Mouse (Mus musculus): ENCODE results near the gene Gm20388.

Gm20388 gene

DNA sequence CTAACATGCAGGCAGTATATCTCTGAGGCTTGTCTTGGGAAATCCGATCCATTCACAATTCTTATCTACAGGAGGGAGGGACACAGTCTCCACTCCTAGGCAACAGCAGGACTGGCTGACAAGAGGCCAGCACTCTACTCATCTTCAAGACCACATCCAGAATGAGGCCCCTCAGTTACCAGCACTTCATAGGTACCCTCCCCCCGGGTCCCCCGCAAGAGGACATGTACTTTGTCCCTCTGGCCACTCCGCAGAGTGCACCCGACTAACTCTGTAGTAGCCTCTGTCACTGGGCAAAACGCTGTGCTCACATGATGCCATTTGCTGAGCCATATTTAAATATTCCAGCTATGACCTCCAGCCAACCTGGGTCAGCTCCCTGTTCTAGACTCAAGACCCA, 1887.8 kb downstream of the Gm20388 start:
- no peak for DNase-seq (ENCODE audit: low read depth)

DNA sequence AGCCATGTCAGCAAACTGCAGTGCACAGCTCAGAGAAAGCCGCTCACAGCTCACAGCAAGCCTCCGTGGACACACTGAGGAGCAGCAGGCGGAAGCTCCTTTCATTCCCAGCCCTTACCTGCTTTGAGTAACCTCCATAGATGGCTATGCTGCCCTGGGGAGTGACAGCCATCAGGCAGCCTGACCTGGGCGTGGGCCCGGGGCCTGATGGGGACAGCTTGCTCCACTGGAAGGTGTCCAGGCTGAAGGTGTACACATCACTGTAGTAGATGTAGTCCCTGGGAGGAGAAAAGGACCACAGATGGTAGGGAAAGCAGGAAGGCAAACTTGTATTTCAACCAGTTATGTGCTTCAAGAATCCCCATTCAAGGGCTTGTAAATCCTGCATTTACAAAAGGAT, 1894.2 kb downstream of the Gm20388 start:
- no peak for DNase-seq (ENCODE audit: low read depth)

DNA sequence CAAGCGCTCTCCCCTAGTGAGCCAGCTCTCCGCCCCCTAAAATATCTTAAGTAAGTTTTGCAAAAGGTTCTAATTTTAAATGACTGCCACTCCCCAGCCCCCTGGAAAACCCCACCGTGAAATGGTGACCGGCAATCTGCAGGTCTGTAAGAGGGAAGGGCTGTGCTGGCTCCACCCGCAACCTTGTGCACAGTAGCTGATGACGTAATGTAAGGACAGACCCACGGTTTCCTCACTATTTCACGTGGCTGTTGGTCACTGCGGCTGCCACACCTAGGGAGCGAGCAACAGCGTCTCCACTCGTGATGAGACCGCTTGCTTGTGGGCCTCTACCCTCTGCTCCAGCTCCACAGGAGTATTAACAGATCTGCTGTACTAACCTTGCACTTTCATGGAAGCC, 1895.5 kb downstream of the Gm20388 start:
- no peak for DNase-seq (ENCODE audit: low read depth)

DNA sequence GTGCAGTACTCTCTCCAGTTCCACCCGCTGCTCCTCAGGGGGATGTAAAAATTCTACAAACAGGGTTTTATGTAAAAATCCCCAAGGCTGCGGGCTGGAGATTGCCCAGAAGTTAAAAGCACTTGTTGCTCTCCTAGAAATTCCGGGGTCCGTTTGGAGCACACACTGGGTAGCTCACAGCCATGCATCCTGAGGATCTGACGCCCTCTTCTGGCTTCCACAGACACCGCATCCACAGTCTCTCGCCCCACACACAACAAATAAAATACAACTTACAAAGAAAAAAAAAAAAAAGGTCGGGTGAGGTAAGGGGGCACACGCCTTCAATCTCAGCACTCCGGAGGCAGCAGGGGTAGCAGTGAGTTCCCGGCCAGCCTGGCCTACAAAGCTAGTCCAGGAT, 1897.4 kb downstream of the Gm20388 start:
- DNase-seq (ENCODE audit: low read depth), result peak; percentile 22

DNA sequence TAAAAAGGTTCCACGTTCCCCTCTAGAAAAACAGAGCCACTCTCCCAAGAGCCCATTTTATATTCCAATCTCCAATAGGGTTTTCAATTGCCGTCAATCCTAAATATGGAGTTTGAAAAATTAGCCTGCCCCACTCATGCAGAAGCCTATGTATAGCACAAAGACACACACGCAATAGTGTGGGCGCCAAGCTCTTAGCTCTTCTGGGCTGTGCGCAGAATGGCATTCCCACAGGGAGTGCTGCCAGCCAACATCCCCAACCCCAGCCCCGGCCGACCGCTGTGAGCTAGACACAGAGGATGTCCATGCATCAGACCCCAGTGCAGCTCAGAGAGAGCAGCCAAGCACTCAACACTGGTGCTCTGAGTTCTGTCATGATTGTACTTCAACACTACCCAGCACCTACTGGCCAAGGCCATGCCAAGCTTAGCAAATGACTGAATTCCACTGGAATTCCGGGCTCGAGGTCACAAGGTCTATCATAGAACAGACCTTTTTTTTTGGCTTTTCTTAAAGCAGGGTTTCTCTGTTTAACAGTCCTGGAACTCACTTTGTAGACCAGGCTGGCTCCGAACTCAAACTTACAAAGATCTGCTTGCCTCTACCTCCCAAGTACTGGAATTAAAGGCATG, 1899.0 kb downstream of the Gm20388 start:
- no peak for DNase-seq (ENCODE audit: low read depth)

DNA sequence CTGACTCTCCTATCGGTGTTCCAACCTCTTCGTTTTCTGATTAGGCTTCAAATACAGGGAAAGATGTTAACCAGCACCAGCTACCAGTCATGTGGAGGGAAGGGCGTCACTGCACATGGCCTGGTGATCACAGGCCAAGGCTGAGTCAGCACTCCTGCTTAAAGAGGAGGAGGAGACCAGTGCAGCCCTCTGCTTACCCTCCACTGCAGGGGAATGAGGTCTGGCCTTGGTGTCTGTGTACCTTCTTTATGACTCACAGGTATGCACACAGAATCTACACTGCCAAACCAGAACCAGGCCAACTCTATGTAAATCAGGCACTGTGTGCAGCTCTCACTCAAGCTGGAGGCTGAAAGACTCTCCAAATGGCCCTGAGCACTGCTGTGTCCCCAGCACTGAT, 1900.9 kb downstream of the Gm20388 start:
- no peak for DNase-seq (ENCODE audit: low read depth)

DNA sequence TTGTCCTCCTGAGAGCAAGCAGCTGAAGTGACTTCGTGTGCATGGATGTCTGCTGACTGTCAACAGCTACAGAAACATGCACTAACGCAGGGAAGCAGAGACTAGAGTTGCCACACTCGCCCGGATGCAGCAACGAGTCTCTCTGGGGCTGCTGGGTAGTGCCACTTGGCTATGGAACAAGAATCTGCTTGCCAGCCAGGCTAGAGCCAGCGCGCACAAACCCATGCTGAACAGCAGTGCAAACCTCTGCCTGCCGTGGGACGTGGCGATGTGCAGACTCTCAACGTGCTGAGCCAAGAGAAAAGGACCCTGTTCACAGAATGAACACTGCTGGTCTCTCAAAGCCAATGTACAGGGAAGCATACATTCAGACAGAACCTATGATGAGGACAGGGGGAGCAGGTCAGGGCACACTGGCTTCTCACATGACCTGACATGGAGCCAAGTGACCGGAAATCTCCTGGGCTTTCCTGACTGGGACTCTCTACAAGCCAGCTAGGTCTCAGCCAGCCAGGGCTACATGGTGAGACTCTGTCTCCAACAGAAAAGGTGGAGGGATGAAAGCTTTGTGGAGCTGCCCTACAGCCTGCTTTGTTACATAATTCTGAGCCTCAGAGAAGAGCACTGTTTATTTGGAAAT, 1901.4 kb downstream of the Gm20388 start:
- no peak for DNase-seq (ENCODE audit: low read depth)

DNA sequence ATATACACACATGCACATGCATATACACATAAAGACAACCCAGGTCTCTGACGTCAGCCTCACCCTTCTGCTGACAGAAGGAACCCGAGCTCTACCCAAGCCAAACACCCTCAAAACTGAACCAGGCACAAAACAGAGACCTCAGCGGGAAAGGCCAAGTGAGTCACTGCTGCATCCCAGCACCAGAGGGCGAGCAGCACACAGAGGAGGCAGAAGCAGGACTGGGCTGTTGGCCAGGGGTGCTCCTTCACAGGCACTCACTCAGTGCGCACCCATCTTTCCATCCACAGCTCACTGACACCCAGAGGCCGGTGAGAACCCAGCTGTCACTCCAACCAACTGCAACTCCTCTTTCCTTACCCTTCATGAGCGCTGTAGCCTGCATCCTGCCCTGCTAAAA, 1907.6 kb downstream of the Gm20388 start:
- peak; percentile 65 for DNase-seq (ENCODE audit: low read depth)

DNA sequence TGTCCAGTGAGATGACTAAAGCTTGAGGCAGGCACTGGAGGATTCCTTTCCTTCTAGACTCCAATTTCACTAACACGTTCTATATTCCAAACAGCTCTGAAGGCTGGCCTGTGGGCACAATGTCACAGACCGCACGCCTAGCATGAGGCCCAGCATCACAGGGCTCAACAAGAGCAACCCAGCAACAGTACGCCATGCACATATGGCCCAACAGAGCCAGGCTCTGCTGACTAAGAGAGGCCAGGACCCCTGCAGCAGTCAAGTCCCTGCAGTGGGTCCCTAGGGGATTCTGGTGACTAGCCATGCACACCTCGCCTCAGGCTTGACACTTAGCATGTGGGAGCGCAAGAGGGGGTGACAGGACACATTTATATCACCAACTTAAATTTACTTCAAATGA, 1910.2 kb downstream of the Gm20388 start:
- DNase-seq (ENCODE audit: low read depth), result no peak

DNA sequence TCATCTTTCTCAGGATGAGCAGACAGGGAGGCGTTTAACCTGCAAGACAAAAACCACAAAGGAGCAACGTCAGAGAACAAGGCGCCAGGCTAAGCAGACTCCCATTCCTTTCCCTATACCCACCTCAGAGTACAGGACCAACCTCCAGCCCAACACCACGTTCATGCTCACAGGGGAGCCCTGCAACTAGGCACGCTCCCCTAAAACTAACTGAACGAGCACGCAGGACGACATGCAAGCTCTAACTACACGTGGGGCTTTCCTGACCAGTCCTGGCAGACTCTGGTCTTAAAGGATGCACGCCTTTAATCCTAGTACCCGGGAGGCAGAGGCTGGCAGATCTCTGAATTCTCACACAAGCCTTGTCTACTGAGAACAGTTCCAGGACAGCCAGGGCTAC, 1910.7 kb downstream of the Gm20388 start:
- no peak for DNase-seq (ENCODE audit: low read depth)

DNA sequence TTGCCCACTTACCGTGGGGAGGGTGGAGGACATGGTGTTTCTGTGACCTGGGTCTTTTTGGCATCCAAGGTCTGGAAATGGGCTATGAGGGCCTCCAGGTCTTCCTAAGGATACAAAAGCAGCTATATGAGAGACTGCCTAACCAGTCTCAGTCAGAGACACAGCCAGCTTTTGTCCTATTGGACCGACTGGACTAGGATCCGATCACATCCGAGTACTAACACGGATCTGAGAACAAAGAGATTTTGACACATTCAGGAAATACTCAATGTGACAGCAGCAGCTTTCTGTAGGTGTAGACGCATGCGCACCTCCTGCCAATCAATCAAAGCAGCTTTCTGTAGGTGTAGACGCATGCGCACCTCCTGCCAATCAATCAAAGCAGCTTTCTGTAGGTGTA, 1911.1 kb downstream of the Gm20388 start:
- no peak for DNase-seq (ENCODE audit: low read depth)

DNA sequence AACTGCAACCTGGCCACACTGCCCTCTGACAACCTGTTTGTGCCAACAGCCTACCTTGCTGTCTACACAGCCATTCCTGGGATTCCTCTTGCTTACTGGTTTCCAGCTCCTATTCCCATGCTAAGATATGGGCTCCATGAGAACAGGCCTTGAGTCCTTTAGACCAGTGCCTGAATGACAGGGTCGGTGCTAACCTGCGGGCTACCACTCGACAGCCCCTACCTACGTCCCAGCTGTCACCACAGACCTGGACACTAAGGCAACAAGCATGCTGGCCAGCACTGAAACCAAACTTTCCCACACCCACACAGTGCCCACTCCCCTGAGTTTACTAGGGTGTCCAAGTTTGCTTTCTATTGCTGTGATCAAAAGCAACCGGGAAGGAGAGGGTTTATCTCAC, 1917.1 kb downstream of the Gm20388 start:
- no peak for DNase-seq (ENCODE audit: low read depth)

DNA sequence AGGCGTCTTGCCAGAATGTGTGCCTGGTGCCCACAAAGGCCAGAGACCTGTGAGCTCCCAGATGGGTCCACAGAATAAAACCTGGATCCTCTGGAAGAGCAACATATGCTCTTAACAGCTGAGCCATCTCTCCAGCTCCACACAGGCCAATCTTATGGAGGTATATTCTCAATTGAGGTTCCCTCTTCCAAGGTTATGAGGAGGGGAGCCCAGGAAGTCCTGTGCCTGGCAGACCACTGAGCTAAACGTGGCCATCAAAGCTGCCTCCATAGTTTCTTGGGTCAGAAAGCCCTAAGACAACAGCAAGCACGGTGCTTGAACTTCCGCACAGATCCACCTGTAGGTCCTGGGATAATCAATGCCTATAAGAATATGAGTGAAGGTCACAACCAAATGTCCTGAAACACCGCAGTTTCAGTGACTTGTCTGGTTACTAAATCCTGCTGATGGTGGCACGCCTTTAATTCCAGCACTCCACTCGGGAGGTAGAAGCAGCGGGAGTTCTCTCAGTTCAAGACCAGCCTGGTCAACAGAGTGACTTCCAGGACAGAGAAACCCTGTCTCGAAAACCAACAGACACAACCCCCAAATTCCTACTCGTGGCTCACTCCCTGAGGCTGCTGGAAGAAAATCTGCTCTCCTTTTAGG, 1917.9 kb downstream of the Gm20388 start:
- no peak for DNase-seq (ENCODE audit: low read depth)

DNA sequence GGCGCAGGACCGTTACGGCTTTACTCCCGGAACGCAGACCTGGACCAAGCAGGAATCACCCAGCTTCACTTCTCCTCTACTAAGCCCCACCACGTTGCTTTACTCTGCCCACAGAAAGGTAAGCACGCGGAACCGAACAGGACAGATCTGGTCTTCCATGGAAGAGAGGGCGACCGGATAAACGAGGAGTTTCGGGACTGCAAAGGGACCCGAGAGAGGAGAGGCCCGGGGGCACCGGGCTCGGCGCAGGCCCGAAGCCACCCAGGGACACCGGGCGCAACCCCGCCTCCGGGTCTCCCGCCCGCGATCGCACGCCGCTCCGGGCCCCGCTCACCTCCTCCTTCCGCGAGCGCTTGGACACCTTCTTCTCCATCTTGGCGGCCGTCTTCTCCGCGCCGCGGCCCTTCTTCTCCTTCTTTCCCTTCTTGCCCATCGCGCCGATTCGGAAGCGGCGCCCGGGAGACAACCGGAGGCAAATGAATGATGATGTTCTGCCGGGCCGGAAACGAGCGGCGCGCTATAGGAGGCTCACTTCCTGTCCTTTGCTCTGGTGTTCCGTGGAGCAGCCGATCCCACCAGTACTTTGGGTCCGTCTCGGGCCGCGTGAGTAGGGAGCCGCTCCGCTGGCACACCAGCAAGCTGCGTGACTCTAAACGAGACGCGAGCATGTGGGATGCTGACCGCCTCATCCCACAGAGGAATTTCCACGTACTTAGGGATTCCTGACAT, 1918.6 kb downstream of the Gm20388 start, which contains the start of gene Klhdc4:
TSS of gene Klhdc4 (minus strand) at position 522 of the 729 bp plus-strand sequence.
- DNase-seq (ENCODE audit: low read depth), result peak; percentile 96

DNA sequence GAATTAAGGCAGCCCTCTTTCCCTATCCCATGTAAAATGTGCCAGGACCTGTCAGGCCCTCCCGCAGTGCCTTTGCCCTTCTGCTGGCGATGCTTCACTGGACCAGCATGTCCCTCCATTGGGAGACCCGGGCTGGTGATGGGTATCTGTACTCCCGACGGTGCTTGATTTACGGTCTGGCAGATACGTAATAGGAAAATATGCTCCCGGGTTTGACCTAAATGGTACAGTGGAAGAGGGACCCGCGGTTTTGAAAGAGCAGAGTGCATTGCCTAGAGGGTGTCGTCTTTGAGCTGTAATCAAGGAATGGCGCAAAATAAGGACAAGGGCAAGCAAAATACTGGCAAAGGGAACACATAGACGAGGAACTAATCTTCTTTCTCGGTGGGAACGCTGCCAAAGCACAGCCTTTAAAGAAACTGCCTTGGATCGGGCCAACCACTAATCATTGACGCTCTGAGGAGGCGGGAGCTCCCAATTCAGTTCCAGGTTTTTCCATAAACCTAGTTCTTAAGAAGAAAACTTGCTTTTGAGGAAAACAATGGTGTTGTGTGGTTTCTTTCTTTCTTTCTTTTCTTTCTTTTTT, 1919.2 kb downstream of the Gm20388 start:
- DNase-seq (ENCODE audit: low read depth), result peak; percentile 56

DNA sequence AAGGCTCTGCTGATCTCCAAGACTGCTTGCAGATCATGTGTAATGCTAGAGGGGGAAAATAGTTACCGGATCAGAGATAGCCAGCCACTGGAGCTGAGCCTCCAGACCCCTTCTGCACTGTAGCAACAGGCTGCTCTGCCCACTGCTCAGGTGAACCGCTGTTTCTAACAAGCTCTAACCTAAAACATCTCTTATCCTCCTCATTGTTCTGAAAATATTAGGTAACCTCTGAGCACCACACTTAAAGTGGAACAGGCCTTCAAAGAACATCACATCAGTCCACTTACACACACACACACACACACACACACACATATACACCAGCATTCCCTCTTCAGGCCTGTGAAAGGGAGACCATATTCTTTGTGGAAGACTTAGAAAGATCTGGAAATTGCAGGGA, 1921.4 kb downstream of the Gm20388 start:
- DNase-seq (ENCODE audit: low read depth), result no peak

DNA sequence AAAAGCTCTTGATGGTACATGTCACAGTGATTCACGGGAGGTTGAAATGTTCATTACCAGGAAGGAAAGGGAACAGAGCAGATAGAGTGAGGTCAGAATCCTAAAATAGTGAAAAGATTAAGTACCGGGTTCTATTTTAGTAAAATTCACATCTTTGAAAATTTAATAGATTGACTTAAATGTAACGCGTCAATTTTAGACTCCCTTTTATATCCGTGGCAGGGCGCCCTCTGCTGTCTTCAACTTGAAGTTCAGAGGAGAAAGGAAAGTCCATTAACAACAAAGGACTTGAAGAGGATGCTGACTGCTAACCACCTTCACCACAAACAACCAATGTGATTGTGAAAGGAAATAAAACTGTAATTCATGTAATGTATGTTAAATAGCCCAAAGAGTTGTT, 1921.9 kb downstream of the Gm20388 start:
- peak; percentile 91 for DNase-seq (ENCODE audit: low read depth)

DNA sequence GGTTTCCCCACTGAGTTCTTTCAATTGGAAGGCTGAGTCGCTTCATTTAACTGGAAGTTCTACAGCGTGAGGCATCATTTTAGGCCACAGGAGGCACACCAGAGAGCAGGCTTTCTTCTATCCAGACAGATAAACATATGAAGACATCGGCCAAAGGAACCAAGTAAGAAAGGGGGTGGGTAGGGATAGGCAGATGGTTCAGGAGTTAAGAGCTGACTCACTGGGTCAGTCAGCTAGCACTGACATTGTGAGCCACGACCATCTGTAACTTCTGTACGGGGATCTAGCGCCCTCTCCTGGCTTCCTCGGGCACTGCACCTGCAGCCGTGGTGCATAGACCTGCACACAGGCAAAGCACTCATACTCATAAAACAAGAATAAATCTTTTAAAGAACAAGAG, 1930.6 kb downstream of the Gm20388 start:
- peak; percentile 91 for DNase-seq (ENCODE audit: low read depth)

DNA sequence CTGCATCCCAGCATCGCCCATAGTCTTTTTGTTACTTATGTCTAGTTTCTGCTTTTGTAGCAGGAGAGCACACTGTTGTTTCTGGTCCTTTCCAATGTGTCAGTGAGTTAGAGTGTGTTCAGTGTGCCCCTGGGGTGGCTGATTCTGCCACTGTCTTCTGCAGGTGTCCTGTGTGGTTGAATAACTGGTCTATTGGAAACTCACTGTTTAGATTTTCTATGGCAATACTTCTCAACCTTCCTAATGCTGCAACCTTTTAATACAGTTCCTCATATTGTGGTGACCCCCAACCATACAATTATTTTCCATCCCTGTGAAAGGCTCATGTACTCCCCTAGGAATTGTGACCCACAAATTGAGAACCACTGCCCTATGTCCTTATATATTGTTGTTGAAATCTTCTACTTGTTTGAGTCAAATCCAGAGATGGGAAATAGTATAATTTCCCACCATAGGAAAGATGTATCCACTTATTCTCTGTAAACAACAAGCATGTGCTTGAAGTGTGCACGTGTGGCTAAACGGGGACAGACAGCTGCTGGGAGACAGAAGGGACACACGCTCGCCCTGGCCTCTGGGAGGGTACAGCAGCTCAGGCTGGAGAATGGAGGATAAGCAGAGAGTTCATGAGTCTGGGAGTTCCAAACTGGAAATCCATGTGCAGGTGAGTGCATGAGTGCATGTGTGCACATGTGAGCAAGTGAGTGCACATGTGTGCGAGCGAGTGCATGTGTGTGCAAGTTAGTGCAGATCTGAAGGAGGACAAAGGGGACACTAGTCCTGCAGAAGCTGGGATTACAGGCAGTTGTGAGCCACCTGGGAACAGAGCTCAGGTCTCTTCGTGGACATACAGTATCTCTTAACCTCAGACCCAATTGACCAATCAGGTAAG, 1931.7 kb downstream of the Gm20388 start:
- no peak for DNase-seq (ENCODE audit: low read depth)

DNA sequence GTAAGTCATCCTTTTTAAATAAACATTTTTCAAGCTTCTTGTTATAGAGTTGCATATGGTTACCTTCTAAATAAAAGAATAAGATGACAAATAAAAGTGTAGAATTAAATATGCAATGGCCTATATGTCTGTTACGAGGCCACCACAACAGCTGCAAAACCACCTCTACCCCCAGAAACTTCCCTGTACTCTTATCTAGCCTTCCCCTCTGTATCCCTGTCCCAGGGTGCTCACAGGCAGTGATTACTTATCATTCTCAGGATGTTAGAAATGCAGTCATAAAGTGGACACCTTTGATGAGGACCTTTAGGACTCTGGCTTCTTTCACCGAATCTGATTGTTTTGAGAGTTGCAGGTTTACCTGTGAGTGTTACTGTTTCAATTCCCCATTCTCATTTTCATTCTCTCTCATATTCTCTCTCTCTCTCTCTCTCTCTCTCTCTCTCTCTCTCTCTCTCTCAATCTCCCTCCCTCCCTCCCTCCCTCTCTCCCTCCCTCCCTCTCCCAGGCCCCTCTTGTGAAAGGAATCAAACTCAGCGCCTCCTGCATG, 1932.6 kb downstream of the Gm20388 start:
- no peak for DNase-seq (ENCODE audit: low read depth)

DNA sequence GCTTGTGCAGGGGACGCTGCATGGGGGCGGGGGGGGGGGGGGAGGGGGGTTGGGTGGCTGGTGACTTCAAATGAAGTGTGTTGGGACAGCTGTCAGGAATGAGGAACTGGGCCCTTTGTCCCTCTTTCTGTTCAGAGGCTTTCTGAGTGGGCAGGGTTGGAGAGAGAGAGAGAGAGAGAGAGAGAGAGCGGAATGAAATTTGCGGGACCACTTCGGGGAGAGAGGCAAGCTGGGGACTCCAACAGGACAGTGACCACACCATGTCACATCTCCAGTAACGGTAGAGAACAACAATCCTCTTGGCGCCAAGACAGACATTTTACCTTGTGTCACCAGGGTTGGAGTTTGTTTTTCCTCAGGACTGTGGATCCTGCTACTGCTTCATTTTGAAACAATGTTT, 1934.1 kb downstream of the Gm20388 start:
- DNase-seq (ENCODE audit: low read depth), result no peak

Measured in NIH3T3 (cell line).